Mouse (Mus musculus): ENCODE measurements at regions not wholly inside any gene's neighbourhood (a gene's known extent, or its start where the extent isn't known, plus 50 kb on each side); places are given as distances from the start of the nearest gene placed in this dataset.

DNA sequence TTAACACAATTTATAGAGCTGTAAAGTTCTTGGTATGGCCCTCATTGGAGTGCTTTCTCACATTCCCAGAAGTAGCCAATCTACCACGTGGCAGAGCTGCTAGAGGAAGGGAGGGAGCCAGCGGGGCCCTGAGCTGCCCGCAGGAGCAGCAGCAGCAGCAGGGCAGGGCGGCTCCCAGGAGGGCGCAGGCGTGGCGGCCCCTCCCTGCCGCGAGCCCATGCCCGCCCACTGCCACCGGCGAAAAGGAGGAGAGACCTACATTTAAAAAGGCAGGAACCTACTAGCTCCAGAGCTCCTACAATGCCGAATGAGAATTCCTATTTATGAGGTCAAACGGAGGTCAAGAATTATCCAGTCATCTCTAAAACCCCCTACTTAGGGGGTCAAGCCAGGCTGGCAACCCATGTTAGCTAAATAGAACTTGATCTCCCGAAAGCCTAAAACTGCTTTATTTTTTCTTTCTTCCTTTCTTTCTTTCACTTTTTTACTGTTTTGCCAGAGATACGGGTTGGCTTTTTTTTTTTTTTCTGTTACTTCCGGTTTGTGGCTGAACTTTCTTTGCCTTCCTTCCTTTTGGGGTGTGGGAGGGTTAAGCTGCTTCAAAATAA lies 297.9 kb upstream of the Klf3 start:
- peak overlapping the region; percentile 81 for H3K27ac ChIP-seq (ENCODE audit: low read depth, low read length)
- H3K27me3 ChIP-seq (replicated peaks; ENCODE audit: control insufficient read depth, insufficient read depth, low read length): no peaks in the 10 kb centered on the region
- no peaks in the 10 kb centered on the region for H3K9me3 ChIP-seq (ENCODE audit: control insufficient read depth, low read length)
- DNase-seq (ENCODE audit: low spot score): peak; percentile 84
- under 1% methylated on average over 17 of the region's 17 CpGs for WGBS
- H3K36me3 ChIP-seq (ENCODE audit: control insufficient read depth, insufficient read depth, low read length): no peaks in the 10 kb centered on the region
- peaks cover 20% of the 10 kb centered on the region for H3K4me1 ChIP-seq (replicated peaks; ENCODE audit: control insufficient read depth, insufficient read depth, low read length)
- peak overlapping the region; percentile 68 for H3K4me2 ChIP-seq
- peak overlapping the region; percentile 37 for H3K9ac ChIP-seq (ENCODE audit: low read depth, low read length)
- ATAC-seq (replicated peaks; ENCODE audit: low FRiP score): peak; percentile 92
- peak overlapping the region; percentile 33 for H3K4me3 ChIP-seq (ENCODE audit: low read depth, low read length)

- Histone ChIP-seq H3K9ac (ENCODE audit: low read depth, low read length) (peak overlapping the region; percentile 37), H3K4me2 (peak overlapping the region; percentile 68), H3K36me3 (ENCODE audit: control insufficient read depth, insufficient read depth, low read length) (no peaks in the 10 kb centered on the region), H3K27me3 (replicated peaks; ENCODE audit: control insufficient read depth, insufficient read depth, low read length) (no peaks in the 10 kb centered on the region), H3K4me3 (ENCODE audit: low read depth, low read length) (peak overlapping the region; percentile 33), H3K4me1 (replicated peaks; ENCODE audit: control insufficient read depth, insufficient read depth, low read length) (peaks cover 16% of the 10 kb centered on the region), H3K9me3 (ENCODE audit: control insufficient read depth, low read length) (no peaks in the 10 kb centered on the region), H3K27ac (ENCODE audit: low read depth, low read length) (peak overlapping the region; percentile 81)
- 2% methylated on average over 15 of the region's 15 CpGs for WGBS
- ATAC-seq (replicated peaks; ENCODE audit: low FRiP score): peak; percentile 66
- DNase-seq (ENCODE audit: low spot score): peak; percentile 89
These were observed 297.2 kb upstream of the Klf3 start for GRCm38 (mm10) chr5:64505835-64506600.

GRCm38 (mm10) chr5:64508565-64508964 lies 294.6 kb upstream of the Klf3 start:
- Histone ChIP-seq H3K4me1 (replicated peaks; ENCODE audit: control insufficient read depth, insufficient read depth, low read length) (peaks cover 16% of the 10 kb centered on the region), H3K36me3 (ENCODE audit: control insufficient read depth, insufficient read depth, low read length) (no peaks in the 10 kb centered on the region), H3K4me3 (ENCODE audit: low read depth, low read length) (no peak overlapping the region), H3K27me3 (replicated peaks; ENCODE audit: control insufficient read depth, insufficient read depth, low read length) (no peaks in the 10 kb centered on the region), H3K27ac (ENCODE audit: low read depth, low read length) (no peak overlapping the region), H3K4me2 (no peak overlapping the region), H3K9ac (ENCODE audit: low read depth, low read length) (no peak overlapping the region), H3K9me3 (ENCODE audit: control insufficient read depth, low read length) (no peaks in the 10 kb centered on the region)
- no peak for ATAC-seq (replicated peaks; ENCODE audit: low FRiP score)
- DNase-seq (ENCODE audit: low spot score): no peak
- 78% methylated on average over 2 of the region's 2 CpGs for WGBS

GRCm38 (mm10) chr5:64513155-64513945 lies 289.8 kb upstream of the Klf3 start:
- ATAC-seq (replicated peaks; ENCODE audit: low FRiP score) (no peak), DNase-seq (ENCODE audit: low spot score) (no peak)
- no peak overlapping the region for H3K4me3 ChIP-seq (ENCODE audit: low read depth, low read length)
- no peaks in the 10 kb centered on the region for H3K36me3 ChIP-seq (ENCODE audit: control insufficient read depth, insufficient read depth, low read length)
- H3K9ac ChIP-seq (ENCODE audit: low read depth, low read length): no peak overlapping the region
- H3K9me3 ChIP-seq (ENCODE audit: control insufficient read depth, low read length): no peaks in the 10 kb centered on the region
- no peak overlapping the region for H3K4me2 ChIP-seq
- no peak overlapping the region for H3K27ac ChIP-seq (ENCODE audit: low read depth, low read length)
- 80% methylated on average over 20 of the region's 20 CpGs for WGBS
- no peaks in the 10 kb centered on the region for H3K27me3 ChIP-seq (replicated peaks; ENCODE audit: control insufficient read depth, insufficient read depth, low read length)
- H3K4me1 ChIP-seq (replicated peaks; ENCODE audit: control insufficient read depth, insufficient read depth, low read length): 0 out of 2 replicates have a peak, but pooled peaks cover 2% of the 10 kb centered on the region

DNA sequence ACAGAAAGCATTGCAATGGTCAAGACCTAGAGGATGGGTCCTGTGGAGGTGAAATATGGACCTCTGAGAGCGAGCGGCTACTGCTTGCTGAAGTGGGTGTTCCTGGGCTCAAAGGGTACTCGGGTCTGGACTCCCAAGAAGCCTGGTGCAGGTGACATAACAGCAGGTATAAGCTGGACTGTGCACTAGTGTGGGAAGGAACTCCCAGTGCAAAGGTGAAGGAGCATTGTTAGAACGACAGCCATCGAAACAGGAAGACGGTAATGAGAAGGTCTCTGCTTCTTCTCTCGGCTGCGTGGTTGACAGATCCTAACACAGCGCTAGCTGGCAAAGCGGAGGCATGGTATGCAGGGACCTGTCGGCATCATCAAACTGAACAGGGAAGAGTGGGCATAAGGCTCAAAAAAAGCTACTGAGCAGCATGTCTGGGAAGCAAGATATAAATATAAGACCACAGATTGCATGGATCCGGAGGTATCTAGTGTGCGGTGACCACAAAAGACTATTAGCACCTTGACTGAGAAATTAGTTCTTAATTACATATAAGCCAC lies 287.0 kb upstream of the Klf3 start:
- no peaks in the 10 kb centered on the region for H3K4me1 ChIP-seq (replicated peaks; ENCODE audit: control insufficient read depth, insufficient read depth, low read length)
- no peaks in the 10 kb centered on the region for H3K27me3 ChIP-seq (replicated peaks; ENCODE audit: control insufficient read depth, insufficient read depth, low read length)
- 83% methylated on average over 13 of the region's 13 CpGs for WGBS
- H3K36me3 ChIP-seq (ENCODE audit: control insufficient read depth, insufficient read depth, low read length): no peaks in the 10 kb centered on the region
- no peak overlapping the region for H3K4me2 ChIP-seq
- H3K9me3 ChIP-seq (ENCODE audit: control insufficient read depth, low read length): no peaks in the 10 kb centered on the region
- ATAC-seq (replicated peaks; ENCODE audit: low FRiP score) (no peak), DNase-seq (ENCODE audit: low spot score) (no peak)
- no peak overlapping the region for H3K4me3 ChIP-seq (ENCODE audit: low read depth, low read length)
- H3K27ac ChIP-seq (ENCODE audit: low read depth, low read length): no peak overlapping the region
- H3K9ac ChIP-seq (ENCODE audit: low read depth, low read length): no peak overlapping the region

DNA sequence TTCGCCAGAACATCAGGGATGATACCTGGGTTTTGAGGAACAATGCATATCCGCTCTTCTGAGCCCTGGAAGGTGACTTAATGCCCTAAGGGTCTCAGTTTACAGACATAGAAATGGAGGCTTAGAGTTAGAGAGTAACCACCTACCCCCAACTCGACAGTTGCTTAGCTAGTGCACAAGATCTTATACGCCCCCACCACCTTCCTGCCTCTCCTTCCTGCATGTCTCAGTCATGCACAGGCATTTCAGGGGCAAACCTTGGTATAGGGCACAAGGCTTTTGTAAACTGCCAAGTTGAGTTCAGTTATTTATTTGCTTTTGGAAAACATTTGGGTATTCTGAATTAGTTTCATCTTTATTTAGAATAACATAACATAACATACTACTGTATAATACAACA lies 285.9 kb upstream of the Klf3 start:
- Histone ChIP-seq H3K4me1 (replicated peaks; ENCODE audit: control insufficient read depth, insufficient read depth, low read length) (no peaks in the 10 kb centered on the region), H3K36me3 (ENCODE audit: control insufficient read depth, insufficient read depth, low read length) (no peaks in the 10 kb centered on the region), H3K27ac (ENCODE audit: low read depth, low read length) (no peak overlapping the region), H3K9me3 (ENCODE audit: control insufficient read depth, low read length) (no peaks in the 10 kb centered on the region), H3K9ac (ENCODE audit: low read depth, low read length) (no peak overlapping the region), H3K4me2 (no peak overlapping the region), H3K27me3 (replicated peaks; ENCODE audit: control insufficient read depth, insufficient read depth, low read length) (no peaks in the 10 kb centered on the region), H3K4me3 (ENCODE audit: low read depth, low read length) (no peak overlapping the region)
- ATAC-seq (replicated peaks; ENCODE audit: low FRiP score) (no peak), DNase-seq (ENCODE audit: low spot score) (no peak)
- WGBS: 80% methylated on average over 4 of the region's 4 CpGs

GRCm38 (mm10) chr5:64517835-64518234 lies 285.4 kb upstream of the Klf3 start:
- H3K36me3 ChIP-seq (ENCODE audit: control insufficient read depth, insufficient read depth, low read length): no peaks in the 10 kb centered on the region
- H3K4me1 ChIP-seq (replicated peaks; ENCODE audit: control insufficient read depth, insufficient read depth, low read length): no peaks in the 10 kb centered on the region
- H3K9ac ChIP-seq (ENCODE audit: low read depth, low read length): no peak overlapping the region
- H3K9me3 ChIP-seq (ENCODE audit: control insufficient read depth, low read length): no peaks in the 10 kb centered on the region
- H3K27ac ChIP-seq (ENCODE audit: low read depth, low read length): no peak overlapping the region
- no peak overlapping the region for H3K4me3 ChIP-seq (ENCODE audit: low read depth, low read length)
- no peaks in the 10 kb centered on the region for H3K27me3 ChIP-seq (replicated peaks; ENCODE audit: control insufficient read depth, insufficient read depth, low read length)
- DNase-seq (ENCODE audit: low spot score) (no peak), ATAC-seq (replicated peaks; ENCODE audit: low FRiP score) (no peak)
- H3K4me2 ChIP-seq: no peak overlapping the region
- 55% methylated on average over 3 of the region's 3 CpGs for WGBS

- no peak for DNase-seq (ENCODE audit: low spot score)
- H3K4me1 ChIP-seq (replicated peaks; ENCODE audit: control insufficient read depth, insufficient read depth, low read length): no peaks in the 10 kb centered on the region
- no peak overlapping the region for H3K4me3 ChIP-seq (ENCODE audit: low read depth, low read length)
- no peak overlapping the region for H3K9ac ChIP-seq (ENCODE audit: low read depth, low read length)
- no peak overlapping the region for H3K27ac ChIP-seq (ENCODE audit: low read depth, low read length)
- ATAC-seq (replicated peaks; ENCODE audit: low FRiP score): no peak
- no peaks in the 10 kb centered on the region for H3K9me3 ChIP-seq (ENCODE audit: control insufficient read depth, low read length)
- no peaks in the 10 kb centered on the region for H3K27me3 ChIP-seq (replicated peaks; ENCODE audit: control insufficient read depth, insufficient read depth, low read length)
- WGBS: 81% methylated on average over 7 of the region's 7 CpGs
- H3K36me3 ChIP-seq (ENCODE audit: control insufficient read depth, insufficient read depth, low read length): no peaks in the 10 kb centered on the region
- no peak overlapping the region for H3K4me2 ChIP-seq
These were observed 284.2 kb upstream of the Klf3 start for GRCm38 (mm10) chr5:64519036-64519435.

Measured in liver, embryonic 11.5 days (tissue).